Mouse (Mus musculus) retina, adult 2 months (tissue): ENCODE results near the gene Cwc25.
"Not testable (repeated sequence)": the region's sequence is repeated elsewhere in the genome, so short reads cannot be mapped to it uniquely, and the experiment has no call there.

Source experiments
- DNase-seq: peaks from one replicate; pipeline ENCODE4 v3.0.0-alpha.2; 2012; ENCODE audit warnings: low read depth, low spot score

Gene Cwc25

DNA sequence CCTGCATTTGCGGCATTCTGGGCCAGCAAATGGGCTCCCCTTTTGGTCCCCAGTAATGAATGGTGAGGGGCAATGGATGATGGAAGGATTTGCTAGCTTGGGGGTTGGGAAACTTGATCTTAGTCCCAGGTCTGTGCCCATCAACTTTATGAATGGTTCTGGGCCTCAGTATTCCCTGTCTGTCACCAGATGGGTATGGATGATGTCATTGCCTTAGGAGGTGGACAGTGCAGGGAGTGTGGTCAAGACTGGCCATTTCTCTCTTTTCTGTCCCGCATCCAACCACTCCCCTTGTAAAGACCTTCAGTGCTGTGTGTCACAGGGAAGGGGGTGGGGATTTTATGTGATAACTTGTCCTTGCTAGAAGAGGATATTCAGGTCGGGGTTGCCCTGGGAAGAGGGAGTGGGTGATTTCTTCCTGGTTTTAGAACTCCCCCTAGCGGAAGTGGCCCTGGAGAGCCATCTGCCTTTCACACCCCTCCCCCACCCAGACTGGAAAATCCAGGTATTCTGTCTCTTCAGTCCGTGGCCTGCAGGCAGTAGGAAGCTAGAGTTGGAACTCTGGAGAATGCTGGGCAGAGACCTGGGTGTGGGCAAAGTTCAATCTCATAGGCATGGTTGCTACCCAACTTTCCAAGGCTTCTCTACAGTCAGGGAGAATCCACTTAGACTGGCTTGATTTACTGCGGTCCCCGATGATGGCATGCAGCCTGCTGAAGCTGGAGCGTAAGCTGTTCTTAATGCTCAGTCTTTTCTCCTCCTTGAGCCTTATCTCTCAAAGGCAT lies 35.2 kb upstream of the Cwc25 start:
- no peak for DNase-seq

DNA sequence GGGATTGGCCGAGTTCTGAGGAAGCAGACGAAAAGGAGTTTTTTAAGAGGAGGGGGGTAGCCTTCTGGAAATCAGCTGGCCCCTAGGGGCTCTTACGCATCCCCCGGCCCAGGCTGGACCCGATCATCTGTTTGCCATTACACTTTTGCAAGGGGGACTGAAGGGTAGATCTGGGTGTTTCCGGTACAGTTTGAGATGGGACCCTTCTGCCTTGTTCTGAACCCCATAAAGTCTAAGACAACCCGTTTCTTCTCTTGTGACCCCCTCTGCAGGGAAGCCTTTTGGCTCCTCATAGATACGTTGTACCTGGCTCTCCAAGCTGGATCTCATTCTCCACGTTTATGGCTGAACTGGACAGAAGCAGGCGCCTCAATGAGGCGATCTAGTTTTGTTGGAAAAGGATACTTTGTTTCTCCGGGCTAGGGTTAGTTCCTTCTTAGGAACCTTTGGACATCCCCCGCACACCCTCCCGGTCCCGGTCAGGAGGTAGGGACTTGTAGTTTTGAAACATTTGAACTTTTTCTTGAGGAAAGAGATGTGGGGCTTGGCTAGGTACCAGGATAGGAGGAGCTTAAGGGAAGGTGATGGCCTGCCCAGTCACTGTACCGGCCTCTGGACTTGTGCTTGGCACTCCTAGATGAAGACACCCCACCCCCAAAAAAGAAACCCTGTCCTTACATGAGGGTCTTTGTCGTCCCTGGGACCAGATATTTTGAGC lies 34.5 kb upstream of the Cwc25 start:
- DNase-seq = no peak

DNA sequence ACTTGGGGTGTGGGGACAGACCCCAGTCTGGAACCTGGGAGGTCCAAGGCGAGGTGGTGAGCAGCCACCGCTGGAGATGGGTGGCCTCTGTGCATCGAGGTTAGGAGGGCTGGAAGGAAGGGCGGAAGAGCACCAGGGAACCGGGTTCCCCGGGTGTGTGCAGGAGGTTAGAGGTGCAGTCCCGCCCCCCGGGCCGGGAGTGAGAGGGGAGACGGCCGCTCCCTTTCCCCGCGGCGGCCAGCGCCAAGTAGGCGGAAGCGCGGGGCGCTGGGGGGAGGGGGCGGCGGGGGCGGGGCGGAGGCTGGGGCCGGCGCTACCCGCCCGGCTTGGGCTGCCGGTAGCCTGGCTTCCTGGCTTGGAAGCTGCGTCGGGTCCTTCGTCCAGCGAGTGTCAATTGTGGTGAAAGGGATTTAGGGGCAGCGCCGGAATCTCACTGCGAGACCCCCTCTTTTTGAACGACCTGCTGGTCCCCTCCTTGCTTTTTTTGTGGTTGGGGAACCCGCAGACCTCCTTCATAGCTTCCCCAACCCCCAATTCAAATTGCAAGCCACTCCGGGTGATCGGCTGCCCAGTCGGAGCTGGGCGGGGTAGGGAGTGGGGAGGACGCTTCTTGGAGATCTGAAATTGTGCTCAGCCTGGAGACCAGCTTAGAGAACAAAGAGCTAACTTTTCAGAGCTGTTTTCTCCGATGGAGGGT lies 33.8 kb upstream of the Cwc25 start:
- no peak for DNase-seq

DNA sequence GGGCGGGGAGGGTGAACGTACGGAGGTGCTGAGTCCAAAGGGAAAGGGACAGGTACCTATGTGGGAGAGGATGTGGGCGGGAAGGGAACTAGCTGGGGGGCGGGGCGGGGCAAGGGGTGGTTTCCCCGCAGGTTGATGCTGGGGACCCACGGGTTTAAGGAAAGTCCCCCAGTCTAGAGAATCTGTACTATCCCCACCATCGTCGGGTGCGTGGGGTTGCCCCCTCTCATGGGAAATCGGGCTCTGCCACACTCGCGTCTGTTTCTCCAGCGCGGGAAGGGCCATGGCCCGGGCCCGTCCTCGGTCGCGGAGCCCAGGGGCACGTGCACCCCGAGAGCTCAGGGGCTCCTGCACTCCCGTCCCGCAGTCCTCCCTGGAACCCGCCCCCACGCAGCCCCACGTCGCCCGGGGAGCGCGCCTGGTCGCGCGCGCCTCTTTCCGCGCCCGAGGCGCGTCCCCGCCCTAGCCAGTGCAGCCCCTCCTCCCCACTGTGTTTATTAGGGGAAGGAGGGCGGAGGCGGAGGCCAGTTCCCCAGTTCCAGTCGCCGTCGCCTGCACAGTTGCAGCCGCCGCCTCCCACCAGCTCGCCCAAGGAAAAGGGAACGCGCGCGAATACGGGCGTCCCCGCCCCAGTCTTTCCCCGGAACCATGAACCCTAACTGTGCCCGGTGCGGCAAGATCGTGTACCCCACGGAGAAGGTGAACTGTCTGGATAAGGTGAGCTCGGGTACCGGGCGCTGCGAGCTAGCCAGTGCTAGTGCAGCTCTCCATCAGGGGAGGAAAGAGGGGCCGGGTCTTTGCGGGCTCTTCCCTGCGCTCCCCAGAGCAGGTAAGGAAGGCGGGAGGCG lies 33.0 kb upstream of the Cwc25 start:
- DNase-seq = peak; percentile 64

DNA sequence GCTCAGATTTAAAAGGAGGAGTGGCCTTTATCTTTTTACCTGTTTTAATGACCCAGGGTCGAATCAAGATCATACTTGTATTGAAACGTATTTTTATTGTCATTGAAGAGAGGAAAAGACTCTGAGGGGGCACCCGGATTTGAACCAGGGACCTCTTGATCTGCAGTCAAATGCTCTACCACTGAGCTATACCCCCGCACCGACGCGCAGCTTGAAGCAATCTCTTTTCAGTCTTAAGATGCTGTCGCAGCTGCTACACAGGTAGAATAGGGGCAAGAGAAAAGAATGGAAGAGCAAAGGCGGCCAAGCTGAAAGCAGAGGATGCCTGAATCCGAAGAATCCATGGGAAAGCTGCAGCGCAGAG lies 32.4 kb upstream of the Cwc25 start, which contains the start of gene Lasp1:
Lasp1 (plus strand) TSS at position 219 of the 364 bp plus-strand sequence.
- no peak for DNase-seq

DNA sequence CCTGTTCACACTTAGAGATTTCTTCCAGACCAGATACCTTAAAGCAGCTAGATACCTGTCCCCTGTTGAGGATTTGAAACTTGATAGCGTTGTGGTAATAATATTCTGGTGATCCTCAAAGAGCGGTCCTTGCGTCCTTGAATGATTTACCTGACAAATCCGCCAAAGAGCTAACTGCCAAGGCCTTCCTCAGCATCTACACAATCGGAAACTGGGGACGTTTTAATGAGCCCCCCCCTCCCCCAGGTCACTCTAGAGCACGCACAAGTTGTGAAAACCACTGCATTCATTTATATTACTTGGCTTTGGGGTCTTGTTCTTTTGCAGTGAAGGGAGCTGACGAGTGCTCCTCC lies 31.7 kb upstream of the Cwc25 start:
- no peak for DNase-seq

DNA sequence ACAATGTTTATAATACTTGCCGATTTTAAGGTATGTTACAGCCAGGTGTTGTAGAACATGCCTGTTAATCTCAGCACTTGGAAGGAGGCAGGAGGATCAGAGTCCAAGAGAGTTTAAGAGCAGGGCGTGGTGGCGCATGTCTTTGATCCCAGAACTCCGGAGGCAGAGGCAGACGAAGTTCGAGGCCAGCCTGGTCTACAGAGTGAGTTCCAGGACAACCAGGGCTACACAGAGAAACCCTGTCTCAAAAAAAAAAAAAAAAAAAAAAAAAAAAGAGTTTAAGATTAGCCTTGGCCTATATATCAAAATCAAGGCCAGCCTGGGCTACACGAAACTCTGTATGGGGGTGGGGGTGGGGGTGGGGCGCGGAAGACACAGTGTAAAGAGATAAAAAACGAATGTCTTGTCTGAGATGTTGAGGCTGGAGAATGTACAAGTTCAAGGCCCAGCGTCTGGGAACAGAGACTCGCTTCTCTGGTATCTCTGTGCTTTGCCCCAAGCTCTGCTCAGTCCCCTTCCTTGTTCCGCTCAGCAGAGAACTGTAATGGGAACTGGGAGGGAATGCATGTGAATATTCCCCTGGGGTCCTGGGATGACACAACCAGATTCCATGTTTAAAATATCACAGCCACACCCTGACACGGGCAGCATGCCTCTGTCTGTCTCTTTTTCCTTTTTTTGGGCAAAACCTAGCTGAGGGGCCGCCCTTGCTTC lies 31.2 kb upstream of the Cwc25 start:
- no peak for DNase-seq

DNA sequence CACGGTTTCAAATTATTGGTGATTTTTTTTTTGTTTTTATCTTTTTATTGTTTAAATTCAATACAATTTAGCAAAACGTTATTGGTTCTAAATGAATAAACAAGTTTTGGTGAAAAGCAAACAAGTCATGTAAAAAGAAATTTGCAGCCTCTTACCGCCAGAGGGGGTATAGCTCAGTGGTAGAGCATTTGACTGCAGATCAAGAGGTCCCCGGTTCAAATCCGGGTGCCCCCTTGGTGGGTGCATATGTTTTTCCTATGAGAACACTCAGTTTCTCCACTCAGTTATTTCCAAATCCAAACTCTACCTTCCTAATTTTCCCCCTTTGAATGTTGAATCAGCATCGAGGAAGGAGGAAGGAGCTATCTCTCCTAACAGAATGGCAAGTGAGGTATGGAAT lies 30.6 kb upstream of the Cwc25 start:
- no peak for DNase-seq

DNA sequence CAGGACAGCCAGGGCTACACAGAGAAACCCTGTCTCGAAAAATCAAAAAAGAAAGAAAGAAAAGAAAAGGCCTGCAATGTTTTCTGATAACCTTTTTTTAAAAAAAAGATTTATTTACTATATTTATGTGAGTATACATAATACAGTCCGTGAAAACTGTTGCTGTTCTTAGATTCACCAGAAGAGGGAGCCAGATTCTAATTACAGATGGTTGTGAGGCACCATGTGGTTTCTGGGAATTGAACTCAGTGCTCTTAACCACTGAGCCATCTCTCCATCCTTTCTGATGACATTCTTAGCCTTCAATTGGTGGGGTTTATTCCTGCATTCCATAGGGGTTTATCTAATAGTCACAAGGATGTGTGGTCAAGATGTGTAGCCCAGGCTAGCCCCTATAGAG lies 26.8 kb upstream of the Cwc25 start:
- DNase-seq = no peak

DNA sequence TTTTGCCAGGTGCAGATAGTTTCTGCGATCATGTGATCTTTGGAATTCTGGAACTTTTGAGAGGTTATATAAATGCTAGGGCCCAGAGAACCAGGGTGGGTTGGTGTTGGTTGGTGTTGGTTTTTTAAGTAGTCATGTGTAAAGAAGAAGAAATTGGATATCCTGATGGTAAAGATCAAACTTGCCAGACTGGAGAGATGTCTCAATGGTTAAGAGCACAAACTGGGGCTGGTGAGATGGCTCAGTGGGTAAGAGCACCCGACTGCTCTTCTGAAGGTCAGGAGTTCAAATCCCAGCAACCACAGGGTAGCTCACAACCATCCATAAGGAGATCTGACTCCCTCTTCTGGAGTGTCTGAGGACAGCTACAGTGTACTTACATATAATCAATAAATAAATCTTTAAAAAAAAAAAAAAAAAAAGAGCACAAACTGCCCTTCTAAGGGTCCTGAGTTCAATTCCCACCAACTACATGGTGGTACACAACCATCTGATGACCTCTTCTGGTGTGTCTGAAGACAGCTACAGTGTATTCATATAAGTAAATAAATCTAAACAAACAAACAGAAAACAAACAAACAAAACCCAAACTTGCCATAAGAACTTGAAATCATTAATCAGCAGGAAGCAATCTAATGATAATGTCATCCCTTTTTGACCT lies 24.6 kb upstream of the Cwc25 start:
- not testable (repeated sequence) for DNase-seq

DNA sequence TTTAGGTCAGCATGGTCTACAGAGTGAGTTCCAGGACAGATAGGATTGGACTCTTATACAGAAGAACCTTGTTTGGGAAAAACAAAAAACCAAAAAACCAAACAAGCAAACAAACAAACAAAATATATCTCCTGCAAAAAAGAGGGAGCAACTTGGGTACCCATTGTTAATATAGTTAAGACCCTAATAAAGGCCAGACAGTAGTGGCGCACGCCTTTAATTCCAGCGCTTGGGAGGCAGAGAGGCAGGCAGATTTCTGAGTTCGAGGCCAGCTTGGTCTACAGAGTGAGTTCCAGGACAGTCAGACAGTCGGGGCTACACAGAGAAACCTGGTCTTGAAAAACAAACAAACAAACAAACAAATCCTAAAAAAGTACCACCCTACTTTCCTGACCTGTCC lies 23.4 kb upstream of the Cwc25 start:
- DNase-seq = no peak

DNA sequence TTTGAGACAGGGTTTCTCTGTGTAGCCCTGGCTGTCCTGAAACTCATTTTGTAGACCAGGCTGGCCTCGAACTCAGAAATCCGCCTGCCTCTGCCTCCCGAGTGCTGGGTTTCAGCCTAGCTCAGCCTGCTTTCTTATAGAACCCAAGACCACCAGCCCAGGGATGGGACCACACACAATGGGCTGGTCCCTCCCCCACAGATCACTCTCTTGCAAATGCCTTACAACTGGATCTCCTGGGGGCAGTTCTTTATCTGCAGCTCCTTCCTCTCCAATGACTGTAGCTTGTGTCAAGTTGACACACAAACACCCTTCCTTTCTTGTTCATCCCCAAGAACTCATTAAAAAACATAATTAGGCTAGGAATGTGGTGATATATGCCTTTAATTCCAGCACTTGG lies 21.6 kb upstream of the Cwc25 start:
- DNase-seq = no peak

DNA sequence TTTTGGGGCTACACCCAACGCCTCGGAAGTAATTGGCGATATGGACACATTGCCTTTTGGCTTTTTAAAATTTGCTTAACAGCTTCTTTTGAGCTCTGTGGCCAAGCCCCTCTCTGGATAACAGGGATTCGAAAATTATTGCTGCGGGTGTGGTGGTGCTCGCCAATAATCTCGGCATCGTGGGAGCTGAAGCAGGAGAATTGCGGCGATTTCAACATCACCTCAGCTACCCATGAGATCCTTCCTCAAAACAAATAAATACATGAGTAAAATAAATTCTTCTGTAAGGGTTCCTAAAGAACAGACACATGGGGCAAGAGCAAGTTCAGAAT lies 16.2 kb upstream of the Cwc25 start:
- DNase-seq = no peak

DNA sequence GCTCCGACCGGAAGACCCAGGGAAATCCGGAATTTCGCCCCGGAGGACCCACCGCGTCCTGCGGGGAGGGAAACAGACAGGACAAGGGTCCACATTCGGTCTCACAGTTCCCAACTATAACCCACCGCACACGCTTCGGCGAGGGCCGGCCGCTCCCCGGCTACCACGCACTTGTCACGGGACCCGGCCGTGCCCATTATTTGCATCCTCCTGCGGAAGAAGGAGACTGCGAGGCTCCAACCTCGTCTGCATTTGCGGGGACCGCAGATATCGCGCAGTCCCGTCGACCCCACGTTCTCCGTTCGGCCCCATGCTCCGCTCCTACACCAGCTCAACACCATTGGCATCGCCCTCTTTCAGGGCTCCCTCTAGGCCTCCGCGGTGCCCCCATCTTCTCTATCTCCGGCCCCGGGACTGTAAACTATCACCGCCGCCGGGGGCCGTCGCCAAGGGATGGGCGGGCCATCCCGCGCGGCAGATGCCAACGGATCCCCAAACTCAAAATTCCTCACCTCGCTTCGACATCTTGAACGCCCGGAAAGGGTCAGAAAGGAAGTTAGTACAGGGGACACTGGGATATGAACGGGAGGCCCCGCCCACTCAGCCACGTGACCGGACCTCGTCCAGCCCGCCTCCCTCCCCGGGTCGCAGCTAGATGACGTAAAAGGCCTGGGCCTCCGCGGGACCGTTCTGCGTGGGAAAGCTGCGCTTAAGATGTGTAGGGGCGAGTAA lies 15.6 kb upstream of the Cwc25 start, which contains the start of gene Rpl23:
Rpl23 (minus strand) TSS at position 606 of the 732 bp plus-strand sequence.
- DNase-seq = peak; percentile 97

DNA sequence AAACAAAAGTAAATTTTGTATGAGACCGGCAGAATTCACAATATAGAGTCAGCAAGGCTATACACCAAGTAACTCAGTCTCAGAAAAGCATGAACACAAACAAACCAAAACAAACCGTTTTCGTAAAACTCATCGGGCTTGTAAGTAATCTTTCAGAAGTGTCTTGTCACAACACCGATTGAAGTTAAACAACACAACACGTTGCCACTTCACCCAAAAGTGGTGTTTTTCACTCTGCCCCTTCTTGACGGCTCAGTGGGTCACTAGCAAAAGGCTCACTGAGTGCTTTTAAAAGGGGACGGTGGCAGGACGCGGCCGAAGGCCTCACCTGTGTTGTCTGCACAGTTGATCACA lies 15.1 kb upstream of the Cwc25 start:
- DNase-seq = no peak

DNA sequence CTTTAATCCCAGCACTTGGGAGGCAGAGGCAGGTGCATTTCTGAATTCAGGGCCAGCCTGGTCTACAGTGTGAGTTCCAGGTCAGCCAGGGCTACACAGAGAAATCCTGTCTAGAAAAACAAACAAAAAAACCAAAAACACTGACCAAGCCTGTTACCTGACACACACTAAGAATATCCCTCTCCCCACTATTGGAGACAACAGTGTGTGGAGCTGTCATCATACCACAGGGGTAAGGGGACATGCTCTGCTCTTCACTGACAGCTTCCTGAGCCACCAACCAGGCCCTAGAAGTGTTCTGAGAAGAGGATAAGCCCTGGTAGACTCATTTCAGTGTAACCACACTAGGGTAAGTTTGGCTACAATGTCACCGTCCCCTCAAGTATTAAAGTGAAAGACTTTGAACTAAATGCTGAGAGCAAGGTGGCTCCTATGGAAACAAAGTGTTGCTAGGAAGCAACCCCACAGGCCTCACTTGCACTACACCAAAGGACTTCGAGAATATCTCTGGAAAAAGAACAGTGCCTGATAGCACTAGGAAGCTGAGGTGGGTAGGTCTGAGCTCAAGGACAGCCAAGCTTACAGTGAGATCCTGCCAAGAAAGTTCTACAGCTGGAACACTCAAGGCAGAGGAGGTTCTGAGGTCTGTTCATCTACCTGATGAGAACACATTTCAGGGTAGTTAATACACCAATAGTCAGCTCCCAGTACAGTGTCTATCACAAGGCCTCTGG lies 13.8 kb upstream of the Cwc25 start:
- no peak for DNase-seq

DNA sequence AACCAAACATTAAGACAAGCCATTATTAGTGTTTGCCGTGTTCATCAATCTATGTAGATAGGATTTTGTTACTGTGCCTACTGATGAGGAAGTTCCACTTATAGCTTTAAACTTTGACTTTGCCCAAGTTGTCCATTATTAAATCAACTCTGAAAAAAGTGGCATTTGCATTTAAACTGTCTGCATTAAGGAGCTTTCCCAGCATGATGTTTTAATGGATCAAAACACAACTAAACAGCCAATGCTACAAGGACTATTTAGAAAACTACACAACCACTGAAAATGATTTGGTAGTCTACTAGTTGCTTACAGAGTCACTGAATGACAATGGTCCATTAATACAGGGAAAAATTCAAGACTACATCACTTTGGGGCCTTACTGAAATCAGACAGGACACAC lies 12.6 kb upstream of the Cwc25 start:
- no peak for DNase-seq

DNA sequence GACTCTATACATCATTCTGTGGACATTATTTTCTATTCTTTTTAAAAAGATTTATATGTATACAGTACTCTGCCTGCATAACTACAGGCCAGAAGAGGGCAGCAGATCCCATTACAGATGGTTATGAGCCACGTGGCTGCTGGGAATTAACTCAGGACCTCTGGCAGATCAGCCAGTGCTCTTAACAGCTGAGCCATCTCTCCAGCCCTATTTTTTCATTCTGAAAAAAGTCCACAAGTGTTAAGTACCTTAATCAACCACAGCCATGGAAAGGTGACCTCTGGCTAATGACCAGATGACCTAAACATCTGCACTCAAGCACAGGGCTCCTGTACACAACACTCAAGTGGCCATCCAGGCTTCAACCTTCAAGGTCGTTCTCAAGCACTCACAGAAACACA lies 10.8 kb upstream of the Cwc25 start:
- no peak for DNase-seq

DNA sequence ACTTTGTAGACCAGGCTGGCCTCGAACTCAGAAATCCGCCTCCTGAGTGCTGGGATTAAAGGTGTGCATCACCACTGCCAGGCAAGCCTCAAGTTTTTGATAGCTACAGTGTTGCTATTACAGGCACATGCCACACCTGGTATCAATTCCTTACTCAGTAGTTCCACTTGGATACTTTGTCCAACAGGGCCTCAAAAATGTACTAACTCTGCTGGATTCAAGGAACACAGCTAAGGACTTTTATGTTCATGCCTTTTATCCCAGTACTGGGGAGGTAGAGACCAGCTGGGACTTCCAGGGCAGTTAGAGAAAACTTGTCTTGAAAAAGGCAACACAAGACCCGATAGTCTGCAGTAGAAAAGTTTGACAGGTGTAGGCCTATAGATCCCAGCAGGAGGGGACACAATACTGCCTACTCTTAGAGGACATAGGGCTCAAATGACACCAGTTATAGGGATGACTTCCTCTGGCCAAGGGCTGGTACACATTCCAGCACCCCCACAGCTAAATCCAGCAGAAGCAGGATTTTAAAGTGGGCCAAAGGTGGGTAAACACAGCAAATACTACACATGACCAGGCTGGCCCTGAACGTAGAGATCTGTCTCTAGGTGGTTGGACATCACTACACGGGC lies 10.3 kb upstream of the Cwc25 start:
- no peak for DNase-seq
